Mouse (Mus musculus) heart, postnatal 0 days (tissue): ENCODE data around the gene Itgb5. TPM values are rescaled to one million over a fixed set of nuclear protein-coding genes. Genes with fewer than 3 reads are reported as not detected.
A peak's percentile ranks its signal among the peaks of the same experiment; 100 is the strongest.

Experiments
- ATAC-seq: fragments of 200-750 bp; cut with Nextera tagmentation; 2 replicates; pipeline ENCODE4 v1.8.0; 2017; ENCODE audit warnings: low read depth, moderate number of reproducible peaks, moderate library complexity; ENCODE audit not compliant: insufficient read depth
- DNase-seq: peaks from one replicate; pipeline ENCODE4 v3.0.0-alpha.2; 2016; ENCODE audit warnings: low spot score
- H3K27ac ChIP-seq: fragments of 300-500 bp; sonication (generic); 2 replicates; pipeline ENCODE4 v1.5.1; 2014; ENCODE audit warnings: low read depth, mild to moderate bottlenecking
- H3K27me3 ChIP-seq: fragments of 300-500 bp; sonication (generic); 2 replicates; pipeline ENCODE4 v1.6.1; 2014; ENCODE audit warnings: low read length, mixed read lengths; ENCODE audit not compliant: control insufficient read depth, insufficient read depth
- H3K36me3 ChIP-seq: fragments of 300-500 bp; sonication (generic); replicated peaks from 2 replicates; pipeline ENCODE4 v1.6.1; 2014; ENCODE audit warnings: low read length, mixed read lengths; ENCODE audit not compliant: control insufficient read depth, insufficient read depth
- H3K4me1 ChIP-seq: fragments of 300-500 bp; sonication (generic); 2 replicates; pipeline ENCODE4 v1.6.1; 2014; ENCODE audit warnings: antibody characterized with exemption; ENCODE audit not compliant: control insufficient read depth, insufficient read depth
- H3K4me2 ChIP-seq: fragments of 300-500 bp; sonication (generic); 2 replicates; pipeline ENCODE4 v1.6.1; 2014; ENCODE audit warnings: low read depth, mild to moderate bottlenecking, low read length, moderate library complexity
- H3K4me3 ChIP-seq: fragments of 300-500 bp; sonication (generic); 2 replicates; pipeline ENCODE4 v1.5.1; 2014; ENCODE audit warnings: low read depth, low read length
- H3K9ac ChIP-seq: fragments of 300-500 bp; sonication (generic); replicated peaks from 2 replicates; pipeline ENCODE4 v1.6.1; 2014; ENCODE audit warnings: low read depth, low read length, mixed read lengths
- H3K9me3 ChIP-seq: fragments of 300-500 bp; sonication (generic); replicated peaks from 2 replicates; pipeline ENCODE4 v1.6.1; 2016; ENCODE audit warnings: low read length; ENCODE audit not compliant: control insufficient read depth
- CTCF ChIP-seq: IDR thresholded peaks from 2 replicates; pipeline ENCODE4 v1.5.1; 2016; ENCODE audit warnings: antibody characterized with exemption, control low read depth, low read depth
- EP300 ChIP-seq: IDR thresholded peaks from 2 replicates; pipeline ENCODE4 v1.6.1; 2016; ENCODE audit warnings: antibody characterized with exemption, low read depth
- WGBS: fragments of 180-500 bp; shearing (Covaris S2); extraction: QIAGEN DNeasy Blood & Tissue Kit; methylation state at CpG from one replicate; pipeline ENCODE4 v1.1.7; 2014; 5-methylcytosine and 5-hydroxymethylcytosine counted together
- polyA plus RNA-seq: library from polyadenylated mRNA; unstranded; fragments of >200 nt; fragmentation: Nextera tagmentation; extraction: Ambion mirVana; gene quantifications from 2 replicates; pipeline ENCODE4 v1.2.1, GENCODE M21; 2015
- total RNA-seq: library from RNA; depleted of rRNA; stranded (reverse); fragments of >200 nt; gene quantifications from 2 replicates; pipeline ENCODE4 v1.2.3, GENCODE M21; 2014; ENCODE audit warnings: low replicate concordance

Itgb5 gene
- total and polyA plus RNA-seq, 2 experiments from 2014 or later, result 33.4 to 116 TPM

DNA sequence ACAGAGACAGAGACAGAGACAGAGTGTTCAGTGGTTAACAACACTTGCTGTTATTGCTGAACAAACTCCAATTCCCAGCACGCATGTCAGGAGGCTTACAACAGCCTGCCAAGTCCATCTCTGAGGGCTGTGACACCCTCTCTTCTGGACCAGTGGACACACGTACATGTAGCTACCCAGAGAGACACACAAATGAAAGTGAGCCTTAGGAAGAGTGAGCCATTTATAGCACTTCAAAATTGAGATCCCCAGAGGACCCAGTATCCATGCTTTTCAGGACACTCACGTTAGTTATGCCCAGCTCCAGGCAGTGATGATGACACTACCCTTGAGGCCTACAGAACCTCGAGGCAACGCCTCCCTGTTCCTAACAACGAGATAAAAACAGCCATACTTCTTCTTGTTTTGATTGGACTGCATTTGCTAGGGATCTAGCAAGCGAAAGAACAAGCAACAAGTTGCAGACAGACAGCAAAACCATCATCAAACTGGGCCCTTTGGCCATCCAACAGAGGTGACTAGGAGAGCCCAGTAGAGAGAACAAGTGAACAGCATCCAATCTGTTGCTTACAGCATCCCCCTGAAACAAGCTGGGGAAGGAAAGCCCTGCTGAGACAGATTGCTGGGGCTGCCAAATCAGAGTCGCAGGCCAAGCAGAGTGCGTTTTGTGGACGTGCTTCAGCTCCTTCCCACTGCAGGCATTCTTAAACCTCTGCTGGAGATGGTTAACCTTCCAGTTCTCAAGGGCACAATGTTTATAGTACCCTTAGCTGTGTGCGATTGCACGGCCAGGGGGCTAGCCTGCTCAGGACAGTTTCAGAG is 109.1 kb downstream of the Itgb5 start:
- Histone ChIP-seq H3K27ac (peak overlapping the region; percentile 94), H3K4me3 (no peak overlapping the region), H3K27me3 (no peaks in the 10 kb centered on the region), H3K9me3 (no peaks in the 10 kb centered on the region), H3K4me2 (no peak overlapping the region), H3K36me3 (no peaks in the 10 kb centered on the region), H3K9ac (no peak overlapping the region), H3K4me1 (peaks cover 74% of the 10 kb centered on the region)
- ATAC-seq (no peak), DNase-seq (peak; percentile 39)
- 31% methylated on average over 12 of the region's 12 CpGs for WGBS
- no peak for TF ChIP-seq EP300
- TF ChIP-seq CTCF, result no peak

DNA sequence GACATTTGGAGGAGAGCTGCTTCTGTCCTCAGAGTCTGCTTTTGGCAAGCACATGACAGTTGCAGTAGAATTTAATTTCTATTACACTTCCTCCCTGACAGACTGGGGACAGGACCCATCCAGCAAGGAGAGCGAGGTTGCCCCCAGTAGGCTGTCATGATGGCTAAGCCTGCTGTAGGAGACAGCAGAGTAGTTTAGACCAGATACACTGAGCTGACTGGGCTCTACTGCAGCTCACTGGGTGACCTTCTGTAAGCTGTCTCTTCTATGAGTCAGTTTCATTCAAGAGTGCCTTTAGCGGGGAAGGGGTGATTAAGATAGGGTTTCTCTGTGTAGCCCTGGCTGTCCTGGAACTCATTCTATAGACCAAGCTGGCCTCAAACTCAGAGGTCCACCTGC is 109.7 kb downstream of the Itgb5 start:
- H3K27me3 ChIP-seq, result no peaks in the 10 kb centered on the region
- H3K9me3 ChIP-seq, result no peaks in the 10 kb centered on the region
- no peak overlapping the region for H3K4me3 ChIP-seq
- H3K4me2 ChIP-seq, result no peak overlapping the region
- H3K36me3 ChIP-seq, result no peaks in the 10 kb centered on the region
- ATAC-seq (no peak), DNase-seq (peak; percentile 36)
- 49% methylated on average over 2 of the region's 2 CpGs for WGBS
- H3K4me1 ChIP-seq, result peaks cover 74% of the 10 kb centered on the region
- peak overlapping the region; percentile 94 for H3K27ac ChIP-seq
- H3K9ac ChIP-seq, result no peak overlapping the region
- TF ChIP-seq CTCF, result no peak

DNA sequence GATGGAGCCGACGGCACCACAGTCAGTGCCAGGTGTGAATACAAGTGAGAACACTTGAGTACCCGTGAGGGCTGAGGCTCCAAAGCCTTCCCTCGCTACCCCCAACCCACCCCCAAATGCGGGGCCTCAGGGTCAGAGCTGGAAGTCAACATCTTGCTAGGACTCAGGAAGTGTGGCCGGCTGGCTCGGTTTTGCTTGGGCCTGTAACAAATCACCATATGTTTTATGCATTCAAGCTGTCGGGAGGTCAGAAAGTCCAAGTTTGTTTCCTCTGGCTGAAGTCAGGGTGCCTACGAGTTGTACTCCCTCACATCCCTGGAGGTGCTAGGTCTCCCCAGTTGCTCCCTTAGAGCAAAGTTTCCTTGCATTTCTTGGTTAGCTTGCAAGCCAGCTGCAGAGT is 110.2 kb downstream of the Itgb5 start:
- H3K4me3 ChIP-seq, result no peak overlapping the region
- H3K9me3 ChIP-seq, result no peaks in the 10 kb centered on the region
- TF ChIP-seq EP300 (no peak), CTCF (no peak)
- no peak overlapping the region for H3K4me2 ChIP-seq
- H3K4me1 ChIP-seq, result peaks cover 74% of the 10 kb centered on the region
- H3K36me3 ChIP-seq, result no peaks in the 10 kb centered on the region
- no peak overlapping the region for H3K9ac ChIP-seq
- ATAC-seq (no peak), DNase-seq (no peak)
- 50% methylated on average over 9 of the region's 9 CpGs for WGBS
- H3K27me3 ChIP-seq, result no peaks in the 10 kb centered on the region
- H3K27ac ChIP-seq, result peak overlapping the region; percentile 94

DNA sequence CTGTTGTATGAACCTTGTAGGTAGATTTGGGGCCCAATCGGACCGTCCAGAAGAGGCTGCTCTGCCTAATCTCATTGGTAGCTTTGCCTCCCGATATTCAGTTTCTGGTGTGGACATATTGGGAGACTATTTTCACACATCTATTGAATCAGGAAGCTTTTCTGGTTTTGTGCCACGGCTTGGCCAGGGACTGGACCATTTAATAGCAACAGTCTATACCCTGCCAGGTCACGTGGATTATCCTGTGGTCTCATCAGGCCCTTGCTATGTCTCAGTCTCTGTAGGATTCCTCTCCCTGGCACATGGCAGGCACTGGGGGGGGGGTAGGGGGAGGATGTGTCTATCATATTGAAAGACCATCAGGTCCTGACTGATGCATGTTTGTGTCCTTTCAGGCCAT is 110.6 kb downstream of the Itgb5 start:
- Histone ChIP-seq H3K27ac (peak overlapping the region; percentile 75; the same call in 1 of the 2 replicates), H3K36me3 (no peaks in the 10 kb centered on the region), H3K9ac (no peak overlapping the region), H3K9me3 (no peaks in the 10 kb centered on the region), H3K4me2 (no peak overlapping the region), H3K27me3 (no peaks in the 10 kb centered on the region), H3K4me3 (no peak overlapping the region), H3K4me1 (peaks cover 76% of the 10 kb centered on the region)
- DNase-seq (no peak), ATAC-seq (no peak)
- TF ChIP-seq EP300 (no peak), CTCF (no peak)
- WGBS, result 64% methylated on average over 5 of the region's 5 CpGs

DNA sequence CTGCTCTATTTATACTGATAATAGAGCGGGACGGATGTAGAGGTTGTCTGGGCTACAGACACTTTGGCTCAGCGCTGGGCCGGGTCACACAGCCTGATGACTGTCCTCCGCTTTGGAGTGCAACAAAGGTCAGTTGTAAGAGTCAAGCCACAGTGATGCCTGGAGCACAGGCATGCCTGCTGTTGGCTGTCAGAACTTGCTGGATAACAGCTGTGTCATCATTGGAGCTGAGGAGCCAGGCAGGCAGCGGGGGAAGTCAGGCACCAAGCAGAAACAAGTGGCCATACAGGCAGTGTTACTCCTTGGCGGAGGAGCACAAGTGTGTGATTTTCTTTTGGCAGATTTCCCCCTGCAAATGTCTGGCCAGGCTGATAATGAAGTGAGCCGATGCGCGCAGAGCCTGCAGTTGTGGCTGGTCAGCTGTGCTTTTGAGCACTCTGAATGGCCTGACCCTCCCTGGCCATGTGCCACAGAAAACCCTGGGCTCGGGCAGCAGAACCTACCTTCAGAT is 111.9 kb downstream of the Itgb5 start:
- ATAC-seq (peak; percentile 53), DNase-seq (peak; percentile 81)
- no peaks in the 10 kb centered on the region for H3K9me3 ChIP-seq
- TF ChIP-seq EP300, result 0 out of 2 replicates have a peak, but pooled peaks have one; percentile 57
- no peak for TF ChIP-seq CTCF
- 0 out of 2 replicates have a peak overlapping the region, but pooled peaks have one; percentile 21 for H3K4me2 ChIP-seq
- H3K4me1 ChIP-seq, result peaks cover 86% of the 10 kb centered on the region
- H3K27me3 ChIP-seq, result no peaks in the 10 kb centered on the region
- 7% methylated on average over 11 of the region's 11 CpGs for WGBS
- H3K4me3 ChIP-seq, result no peak overlapping the region
- H3K27ac ChIP-seq, result peak overlapping the region; percentile 75
- no peaks in the 10 kb centered on the region for H3K36me3 ChIP-seq
- no peak overlapping the region for H3K9ac ChIP-seq

DNA sequence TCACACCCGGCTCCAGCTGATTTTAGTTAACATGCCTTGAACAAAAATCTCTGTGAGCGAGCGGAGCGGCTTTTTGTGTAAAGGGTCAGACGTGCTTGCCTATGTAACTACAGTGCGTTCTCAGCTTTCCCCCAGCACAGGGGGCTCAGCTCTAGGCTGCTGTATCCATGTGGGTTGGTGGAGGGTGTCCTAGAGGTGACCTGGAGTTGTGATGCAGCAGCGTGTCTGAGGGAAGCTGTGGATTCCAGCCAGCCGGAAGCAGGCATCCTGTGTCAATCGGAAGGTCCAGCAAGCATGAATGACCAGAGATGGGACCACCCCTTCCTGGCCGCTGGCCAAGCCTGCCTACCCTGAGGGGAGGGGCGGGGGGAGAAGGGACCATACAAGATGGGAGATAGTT is 112.9 kb downstream of the Itgb5 start:
- TF ChIP-seq CTCF, result no peak
- TF ChIP-seq EP300, result no peak
- ATAC-seq (no peak), DNase-seq (peak; percentile 13)
- Histone ChIP-seq H3K27me3 (no peaks in the 10 kb centered on the region), H3K27ac (peak overlapping the region; percentile 75), H3K9ac (no peak overlapping the region), H3K4me3 (no peak overlapping the region), H3K36me3 (peaks cover 1% of the 10 kb centered on the region; the same call in 1 of the 2 replicates), H3K4me2 (no peak overlapping the region), H3K4me1 (peaks cover 76% of the 10 kb centered on the region), H3K9me3 (no peaks in the 10 kb centered on the region)
- 43% methylated on average over 11 of the region's 11 CpGs for whole genome bisulfite sequencing
